Mouse (Mus musculus) limb, embryonic 10.5 days (tissue): ENCODE measurements around the gene Dlgap1. TPM values are rescaled to one million over a fixed set of nuclear protein-coding genes. Genes with fewer than 3 reads are reported as not detected.

ENCODE experiments used
- DNase-seq: peaks from one replicate; pipeline ENCODE4 v3.0.0-alpha.2; 2017; ENCODE audit warnings: low spot score
- H3K27ac ChIP-seq: fragments of 300-500 bp; sonication (generic); 2 replicates; pipeline ENCODE4 v1.5.1; 2016; ENCODE audit warnings: mild to moderate bottlenecking
- H3K27me3 ChIP-seq: fragments of 300-500 bp; sonication (generic); 2 replicates; pipeline ENCODE4 v1.6.1; 2016; ENCODE audit warnings: low read depth, mild to moderate bottlenecking; ENCODE audit not compliant: poor library complexity, severe bottlenecking
- H3K36me3 ChIP-seq: fragments of 300-500 bp; sonication (generic); 2 replicates; pipeline ENCODE4 v1.6.1; 2016; ENCODE audit warnings: mild to moderate bottlenecking, moderate library complexity
- H3K4me1 ChIP-seq: fragments of 300-500 bp; sonication (generic); 2 replicates; pipeline ENCODE4 v1.6.1; 2016
- H3K4me3 ChIP-seq: fragments of 300-500 bp; sonication (generic); 2 replicates; pipeline ENCODE4 v1.5.1; 2016; ENCODE audit warnings: mild to moderate bottlenecking, moderate library complexity
- H3K9me3 ChIP-seq: fragments of 300-500 bp; sonication (generic); replicated peaks from 2 replicates; pipeline ENCODE4 v1.6.1; 2016; ENCODE audit warnings: mild to moderate bottlenecking
- WGBS: fragments of 180-500 bp; shearing (Covaris S2); methylation state at CpG from one replicate; pipeline ENCODE4 v1.1.7; 2016; 5-methylcytosine and 5-hydroxymethylcytosine counted together
- polyA plus RNA-seq: library from polyadenylated mRNA; unstranded; fragments of >200 nt; fragmentation: Nextera tagmentation; extraction: Ambion mirVana; gene quantifications from 2 replicates; pipeline ENCODE4 v1.2.1, GENCODE M21; 2016

Dlgap1 gene
- 0.88 and 1.1 TPM in 2 replicates for polyA plus RNA-seq

DNA sequence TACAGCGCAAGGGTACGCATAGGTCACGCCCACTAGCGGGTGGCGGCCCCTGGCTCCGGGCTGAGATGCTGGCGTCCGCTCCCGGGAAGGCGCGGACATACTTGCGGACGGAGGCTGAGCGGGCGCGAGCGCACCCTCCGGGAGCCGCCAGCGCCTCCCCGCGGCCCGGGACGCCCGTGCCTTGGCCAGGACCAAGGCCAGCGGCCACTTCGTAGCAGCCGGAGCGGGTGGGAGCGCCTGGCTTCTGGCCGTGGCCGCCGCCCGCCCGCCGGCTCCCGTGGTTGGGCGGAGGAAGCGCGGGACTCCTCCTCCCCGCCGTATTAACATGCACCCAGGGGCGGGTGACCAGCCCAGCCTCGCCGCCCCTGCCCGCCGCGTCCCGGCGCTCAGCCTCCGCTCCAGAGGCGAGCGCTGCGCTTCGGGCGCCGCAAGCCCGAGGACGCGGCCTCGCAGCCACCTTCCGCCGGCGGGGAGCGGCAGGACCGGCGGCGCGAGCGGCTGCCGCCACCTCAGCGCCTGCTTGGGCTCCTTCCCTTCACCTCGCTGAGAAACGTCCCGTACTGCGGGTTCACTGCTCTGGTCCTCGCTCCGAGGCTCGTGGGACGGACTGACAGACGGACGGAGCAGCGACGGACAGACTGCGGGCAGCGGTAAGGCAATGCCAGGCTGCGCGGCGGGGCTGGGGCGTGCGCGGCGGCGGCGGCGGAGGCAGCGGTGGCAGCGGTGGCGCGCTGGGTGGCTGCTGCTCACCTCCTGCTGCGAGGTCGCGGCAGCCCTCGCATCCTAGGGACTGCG lies at the start of gene Dlgap1:
Gene Dlgap1, plus strand, starts transcription at position 53 of the 795 bp plus-strand sequence.
- Histone ChIP-seq H3K9me3 (no peaks in the 10 kb centered on the region), H3K4me1 (peaks cover 12% of the 10 kb centered on the region), H3K36me3 (no peaks in the 10 kb centered on the region), H3K4me3 (peak within 1 kb of the TSS; percentile 67), H3K27me3 (peaks cover 41% of the 10 kb centered on the region), H3K27ac (no peak within 1 kb of the TSS)
- peak; percentile 85 for DNase-seq
- under 1% methylated on average over 101 of the region's 105 CpGs for WGBS

DNA sequence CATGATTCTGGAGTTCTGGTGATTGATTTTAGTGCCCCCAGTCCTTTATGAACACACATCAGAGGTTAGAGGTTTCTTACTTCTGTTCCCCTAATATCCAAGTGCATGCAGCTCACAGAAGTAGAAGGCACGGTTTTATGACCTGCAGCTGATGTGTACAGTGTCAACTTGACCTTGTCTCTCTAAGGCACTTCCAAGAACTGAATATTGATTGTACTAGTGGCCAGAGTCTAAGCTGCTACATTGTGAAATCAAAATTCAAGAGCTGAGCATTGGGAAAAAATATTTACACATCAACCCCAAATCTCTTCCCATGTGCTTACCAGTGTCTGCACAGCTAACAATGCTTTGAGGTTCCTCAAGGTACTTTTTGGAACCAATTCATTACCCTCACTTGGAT lies 13.9 kb upstream of the Dlgap1 start:
- Histone ChIP-seq H3K27ac (no peak overlapping the region), H3K27me3 (no peaks in the 10 kb centered on the region), H3K36me3 (no peaks in the 10 kb centered on the region), H3K9me3 (no peaks in the 10 kb centered on the region), H3K4me3 (no peak overlapping the region), H3K4me1 (no peaks in the 10 kb centered on the region)
- DNase-seq = no peak
- WGBS = 63% methylated on average over 1 of the region's 1 CpGs

DNA sequence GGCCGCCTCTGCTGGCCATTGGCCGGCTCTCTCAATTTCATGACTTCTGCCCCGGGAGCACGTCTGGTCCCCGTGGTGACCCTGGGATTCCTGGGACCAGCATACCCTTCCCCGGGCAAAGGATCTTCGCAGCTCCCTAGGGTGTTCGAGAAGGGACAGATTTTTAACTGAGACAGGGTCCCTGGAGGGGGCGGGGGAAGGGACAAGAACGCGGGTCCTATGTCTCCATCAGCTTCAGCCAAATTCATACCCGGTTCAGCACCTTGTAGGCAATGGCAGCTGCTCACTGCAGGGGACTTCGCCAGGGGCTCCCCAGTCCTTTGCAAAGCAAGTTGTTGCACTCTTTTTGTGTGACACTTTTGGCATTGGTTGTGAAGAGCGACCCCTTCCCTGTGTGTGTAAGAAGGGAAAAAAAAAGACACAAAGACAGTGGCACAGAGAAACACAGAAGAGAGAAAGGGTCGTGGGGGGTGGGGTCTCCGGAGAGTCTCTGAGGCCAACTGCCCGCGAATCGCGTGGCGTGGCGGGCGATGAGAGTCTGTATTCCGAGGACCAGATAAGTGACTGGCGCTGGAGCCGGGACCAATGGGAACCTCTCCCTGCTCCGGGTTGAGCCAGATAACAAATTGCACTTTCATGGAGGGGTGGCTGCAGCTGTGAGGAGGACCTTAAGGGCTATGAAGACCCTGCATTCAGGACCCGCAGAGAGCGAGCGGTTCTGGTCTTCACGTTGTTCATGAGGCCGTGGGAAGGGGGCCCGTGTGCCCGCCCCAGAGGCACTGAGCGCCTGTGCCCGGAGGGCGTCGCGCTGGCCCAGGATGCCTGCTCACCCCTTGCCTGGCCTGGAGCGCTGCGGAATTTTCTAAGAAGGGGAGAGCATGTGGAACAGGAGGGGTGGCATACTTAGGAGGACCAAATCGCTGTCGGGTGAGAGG lies 1.2 kb downstream of the Dlgap1 start:
- Histone ChIP-seq H3K36me3 (no peaks in the 10 kb centered on the region), H3K9me3 (no peaks in the 10 kb centered on the region), H3K27ac (no peak overlapping the region), H3K4me3 (peak overlapping the region; percentile 67), H3K27me3 (peaks cover 41% of the 10 kb centered on the region), H3K4me1 (peaks cover 12% of the 10 kb centered on the region)
- no peak for DNase-seq
- WGBS = under 1% methylated on average over 43 of the region's 43 CpGs

DNA sequence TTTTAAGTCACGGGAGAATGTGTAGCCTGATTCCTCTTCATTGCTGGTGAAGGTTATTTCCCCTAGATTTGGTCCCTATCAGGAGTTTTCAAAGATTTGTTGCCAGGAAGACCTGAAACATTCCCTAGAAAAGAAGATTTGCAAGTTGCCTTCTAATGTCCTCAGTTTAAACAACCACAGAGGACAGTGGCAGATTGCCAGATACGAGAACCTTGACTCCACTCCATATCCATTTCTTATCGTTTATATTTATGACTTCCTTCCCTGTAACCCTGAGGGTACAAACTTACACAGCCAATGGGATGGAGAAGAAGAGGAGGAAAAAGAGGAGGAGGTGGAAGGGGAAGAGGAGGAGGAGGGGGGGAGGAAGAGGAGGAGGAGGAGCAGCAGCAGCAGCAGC lies 4.2 kb downstream of the Dlgap1 start:
- Histone ChIP-seq H3K4me3 (no peak overlapping the region), H3K36me3 (no peaks in the 10 kb centered on the region), H3K27me3 (peaks cover 41% of the 10 kb centered on the region), H3K4me1 (peaks cover 12% of the 10 kb centered on the region), H3K27ac (no peak overlapping the region), H3K9me3 (no peaks in the 10 kb centered on the region)
- 80% methylated on average over 3 of the region's 3 CpGs for WGBS
- DNase-seq = no peak

DNA sequence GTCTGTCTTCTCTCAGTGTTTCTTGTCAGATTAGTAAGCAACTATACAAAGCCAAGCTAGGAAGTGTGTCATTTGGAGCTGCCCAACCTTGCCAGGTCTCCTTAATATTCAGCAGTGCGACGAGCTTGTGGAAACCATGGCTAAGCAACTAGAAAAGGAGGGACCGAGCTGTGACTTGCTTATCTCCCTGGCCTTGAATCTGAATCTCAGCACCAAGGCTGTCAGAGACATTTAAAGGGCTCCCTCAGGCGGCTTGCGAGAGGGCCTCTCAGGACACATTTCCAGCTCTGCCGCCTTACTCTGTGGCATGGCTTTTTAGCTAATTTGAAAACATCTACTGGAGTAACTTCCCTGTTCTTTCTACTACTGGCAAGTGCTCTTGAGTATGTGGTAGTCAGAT lies 5.1 kb downstream of the Dlgap1 start:
- 71% methylated on average over 6 of the region's 6 CpGs for WGBS
- Histone ChIP-seq H3K9me3 (no peaks in the 10 kb centered on the region), H3K27ac (no peak overlapping the region), H3K4me3 (no peak overlapping the region), H3K36me3 (no peaks in the 10 kb centered on the region), H3K4me1 (peaks cover 12% of the 10 kb centered on the region), H3K27me3 (peaks cover 36% of the 10 kb centered on the region)
- no peak for DNase-seq

DNA sequence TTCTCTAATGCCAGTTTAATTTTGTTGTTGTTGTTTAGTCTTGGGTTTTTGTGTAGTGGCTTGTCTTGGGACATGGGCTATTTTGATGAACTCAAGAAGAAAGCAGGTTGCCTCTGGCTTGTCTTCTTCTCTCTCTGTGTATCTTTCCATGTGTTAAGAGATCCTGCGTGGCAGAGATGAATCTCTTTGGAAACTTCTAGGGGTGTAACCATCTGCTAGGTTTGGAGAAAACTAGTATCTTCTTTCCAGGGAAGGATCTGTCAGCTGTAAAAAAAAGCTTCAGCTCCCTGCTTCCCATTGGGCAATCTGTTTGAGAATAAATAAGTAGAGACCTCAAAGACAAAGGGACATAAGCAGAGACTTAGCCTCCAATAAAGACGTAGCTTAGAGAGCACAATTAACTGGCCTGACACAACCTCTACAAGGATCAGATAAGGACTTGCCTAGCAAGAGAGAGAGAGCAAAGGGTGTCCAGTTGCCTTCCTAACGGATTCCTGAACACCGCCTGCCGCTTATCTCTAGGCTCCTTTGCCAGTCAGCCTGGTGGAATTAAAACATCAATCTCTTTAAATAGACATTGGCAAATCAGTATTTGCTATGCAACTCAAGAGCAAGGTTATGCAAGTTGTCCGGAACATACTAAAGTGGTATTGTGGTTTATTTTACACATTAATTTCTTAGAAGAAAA lies 13.5 kb downstream of the Dlgap1 start:
- H3K9me3 ChIP-seq = no peaks in the 10 kb centered on the region
- DNase-seq = no peak
- no peaks in the 10 kb centered on the region for H3K27me3 ChIP-seq
- no peak overlapping the region for H3K27ac ChIP-seq
- no peaks in the 10 kb centered on the region for H3K36me3 ChIP-seq
- H3K4me1 ChIP-seq = no peaks in the 10 kb centered on the region
- H3K4me3 ChIP-seq = no peak overlapping the region
- WGBS = 69% methylated on average over 6 of the region's 6 CpGs

DNA sequence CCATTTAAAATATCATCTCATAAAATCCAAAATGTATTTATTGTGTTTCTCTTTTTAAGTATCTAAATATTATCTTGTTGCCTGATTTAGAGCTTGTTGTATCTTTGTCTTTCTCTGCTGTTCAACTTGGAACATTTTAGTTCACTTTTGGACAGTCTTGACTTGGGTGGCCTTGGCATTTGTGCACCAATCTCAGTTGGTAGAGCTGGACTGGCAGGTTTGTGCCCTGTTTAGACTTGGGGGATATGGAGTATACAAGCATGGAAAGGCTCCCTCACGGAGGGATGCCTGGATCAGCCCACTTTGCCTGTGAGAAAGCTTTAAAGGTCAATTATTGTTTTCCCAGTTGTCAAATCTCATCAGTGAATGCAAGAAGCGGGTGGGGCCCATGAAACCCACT lies 27.5 kb downstream of the Dlgap1 start:
- 80% methylated on average over 2 of the region's 2 CpGs for WGBS
- Histone ChIP-seq H3K27me3 (no peaks in the 10 kb centered on the region), H3K4me1 (no peaks in the 10 kb centered on the region), H3K9me3 (no peaks in the 10 kb centered on the region), H3K4me3 (no peak overlapping the region), H3K36me3 (no peaks in the 10 kb centered on the region), H3K27ac (no peak overlapping the region)
- no peak for DNase-seq

DNA sequence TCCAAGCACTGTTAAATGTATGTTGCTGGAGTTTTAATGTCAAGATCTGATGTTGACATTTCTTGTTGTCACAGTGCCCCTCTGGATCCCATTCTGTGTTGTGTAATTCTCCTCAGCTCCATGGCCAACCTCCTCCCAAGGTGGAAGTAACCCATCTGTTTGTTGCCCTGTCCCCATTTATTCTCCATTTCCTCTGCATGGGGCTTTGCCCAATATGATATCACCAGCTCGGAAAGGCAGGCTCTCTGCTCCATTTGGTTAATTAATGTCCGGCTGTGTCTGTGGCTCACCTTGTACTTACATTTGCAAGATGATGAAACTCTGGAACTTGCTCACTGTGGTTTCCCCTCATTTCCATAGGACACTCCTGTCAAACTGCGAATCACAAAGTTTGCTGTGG lies 33.2 kb downstream of the Dlgap1 start:
- DNase-seq = no peak
- no peak overlapping the region for H3K27ac ChIP-seq
- no peaks in the 10 kb centered on the region for H3K27me3 ChIP-seq
- WGBS = 89% methylated on average over 3 of the region's 3 CpGs
- no peak overlapping the region for H3K4me3 ChIP-seq
- no peaks in the 10 kb centered on the region for H3K36me3 ChIP-seq
- no peaks in the 10 kb centered on the region for H3K4me1 ChIP-seq
- no peaks in the 10 kb centered on the region for H3K9me3 ChIP-seq

DNA sequence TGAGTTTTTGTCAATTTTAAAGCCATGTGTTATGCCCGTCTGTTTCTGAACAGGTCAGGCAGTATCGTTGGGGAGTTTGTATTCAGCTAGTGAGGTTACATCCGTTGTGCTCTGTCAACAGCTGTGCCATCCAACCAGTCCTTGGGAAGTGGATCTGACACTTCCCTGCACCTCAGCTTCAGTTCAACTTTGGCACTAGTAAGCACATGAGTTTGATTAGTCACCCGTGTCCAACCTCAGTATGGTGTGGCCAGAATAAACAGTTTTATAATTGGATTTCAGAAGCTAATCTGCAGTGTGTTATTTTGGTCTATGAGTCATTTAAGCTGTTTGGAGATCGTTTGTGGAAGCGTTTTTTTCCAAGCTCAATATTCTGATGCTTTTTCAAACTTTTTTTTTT lies 35.8 kb downstream of the Dlgap1 start:
- Histone ChIP-seq H3K4me3 (no peak overlapping the region), H3K4me1 (no peaks in the 10 kb centered on the region), H3K9me3 (no peaks in the 10 kb centered on the region), H3K36me3 (no peaks in the 10 kb centered on the region), H3K27ac (no peak overlapping the region), H3K27me3 (no peaks in the 10 kb centered on the region)
- DNase-seq = no peak
- 83% methylated on average over 6 of the region's 6 CpGs for WGBS

DNA sequence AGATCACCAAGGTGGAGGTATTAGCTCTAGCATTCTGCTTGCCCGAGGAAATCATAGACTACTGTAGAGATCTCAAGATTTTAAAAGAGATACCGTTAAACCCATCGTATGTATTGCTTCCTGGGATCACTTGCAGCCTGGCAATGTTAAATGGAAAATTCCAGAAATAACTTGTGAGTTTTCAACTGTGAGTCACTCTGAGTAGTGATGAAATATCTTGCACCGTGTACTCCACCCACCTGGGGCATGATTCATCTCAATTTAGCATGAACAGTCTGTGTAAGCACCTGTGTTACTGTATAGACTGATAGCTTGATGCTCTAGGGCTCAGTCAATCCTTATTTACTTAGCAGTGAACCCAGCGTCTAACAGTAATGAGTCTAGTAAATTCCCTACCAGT lies 38.7 kb downstream of the Dlgap1 start:
- H3K27me3 ChIP-seq = no peaks in the 10 kb centered on the region
- 92% methylated on average over 5 of the region's 5 CpGs for WGBS
- no peaks in the 10 kb centered on the region for H3K9me3 ChIP-seq
- H3K4me1 ChIP-seq = no peaks in the 10 kb centered on the region
- no peak overlapping the region for H3K4me3 ChIP-seq
- DNase-seq = no peak
- no peak overlapping the region for H3K27ac ChIP-seq
- H3K36me3 ChIP-seq = no peaks in the 10 kb centered on the region

DNA sequence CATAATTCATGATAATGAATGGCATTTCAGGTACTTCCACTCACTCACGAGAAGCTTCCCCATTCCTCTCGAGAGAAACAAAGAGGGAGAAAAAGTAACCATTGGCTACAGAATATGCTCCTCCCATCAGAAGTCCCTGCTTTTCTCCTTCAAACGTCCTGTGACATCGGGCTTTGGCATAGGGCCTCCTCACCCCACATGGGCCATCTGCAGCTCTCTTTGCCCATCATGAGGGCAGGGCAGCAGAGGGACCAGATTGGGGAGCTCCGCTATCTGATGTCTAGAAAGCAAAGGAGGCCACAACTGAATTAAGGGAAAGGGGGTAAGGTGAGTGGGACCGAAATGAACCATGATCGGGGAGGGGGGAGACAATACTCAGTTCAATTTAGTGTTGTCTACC lies 47.6 kb downstream of the Dlgap1 start:
- H3K27me3 ChIP-seq = no peaks in the 10 kb centered on the region
- H3K36me3 ChIP-seq = no peaks in the 10 kb centered on the region
- no peak for DNase-seq
- 75% methylated on average over 7 of the region's 7 CpGs for WGBS
- H3K27ac ChIP-seq = no peak overlapping the region
- H3K9me3 ChIP-seq = no peaks in the 10 kb centered on the region
- no peaks in the 10 kb centered on the region for H3K4me1 ChIP-seq
- H3K4me3 ChIP-seq = no peak overlapping the region

DNA sequence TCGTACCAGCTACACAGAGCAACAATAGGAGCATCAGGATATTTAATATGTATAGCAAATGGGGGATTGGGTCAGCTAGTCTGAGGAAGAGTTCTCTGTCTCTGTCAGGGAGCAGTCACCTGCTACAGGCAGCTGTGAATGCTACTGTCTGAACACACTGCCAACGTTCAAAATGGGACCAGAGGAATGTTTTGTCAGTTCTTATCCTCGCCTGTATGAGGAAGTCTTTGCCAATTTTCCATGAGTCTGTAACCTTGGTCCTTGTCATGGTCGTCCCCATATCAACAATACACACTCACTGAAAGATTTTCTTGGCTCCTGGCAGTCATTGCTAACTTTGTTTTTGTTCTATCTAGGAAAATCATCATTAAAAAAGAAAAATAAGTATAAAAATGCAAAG lies 51.5 kb downstream of the Dlgap1 start:
- no peak for DNase-seq
- Histone ChIP-seq H3K4me3 (no peak overlapping the region), H3K27ac (no peak overlapping the region), H3K4me1 (no peaks in the 10 kb centered on the region), H3K36me3 (no peaks in the 10 kb centered on the region), H3K27me3 (no peaks in the 10 kb centered on the region), H3K9me3 (no peaks in the 10 kb centered on the region)
- WGBS = 80% methylated on average over 4 of the region's 4 CpGs

DNA sequence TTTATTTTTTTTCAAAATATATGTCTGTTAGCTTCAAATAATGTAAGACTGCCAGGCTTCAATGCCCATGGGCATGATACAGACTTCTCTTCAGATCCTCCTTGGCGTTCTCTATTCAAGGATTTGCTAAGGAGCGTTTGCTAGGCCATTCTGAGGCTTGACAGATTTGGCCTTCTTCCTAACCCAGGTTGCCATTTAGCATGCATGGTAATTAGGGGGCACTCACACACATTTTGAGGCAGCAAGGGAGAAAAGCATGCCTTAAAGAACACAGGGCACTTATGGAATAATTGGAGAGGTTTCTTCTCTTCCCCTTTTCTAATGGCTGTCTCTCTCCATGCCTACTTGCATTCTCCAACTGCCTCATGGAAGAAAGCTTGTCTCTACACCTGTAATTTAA lies 53.7 kb downstream of the Dlgap1 start:
- WGBS = 73% methylated on average over 2 of the region's 2 CpGs
- Histone ChIP-seq H3K36me3 (no peaks in the 10 kb centered on the region), H3K4me1 (no peaks in the 10 kb centered on the region), H3K4me3 (no peak overlapping the region), H3K27me3 (no peaks in the 10 kb centered on the region), H3K27ac (no peak overlapping the region), H3K9me3 (no peaks in the 10 kb centered on the region)
- DNase-seq = no peak
